Mouse (Mus musculus) hindbrain, postnatal 0 days (tissue): ENCODE results near the gene Trmt61a. TPM values are rescaled to one million over a fixed set of nuclear protein-coding genes. Genes with fewer than 3 reads are reported as not detected.

ENCODE experiments used
- ATAC-seq: fragments of 200-750 bp; cut with Nextera tagmentation; 2 replicates; pipeline ENCODE4 v1.8.0; 2017; ENCODE audit warnings: mild to moderate bottlenecking, moderate TSS enrichment, moderate library complexity
- DNase-seq: peaks from one replicate; pipeline ENCODE4 v3.0.0-alpha.2; 2015; ENCODE audit warnings: low spot score
- H3K27ac ChIP-seq: fragments of 300-500 bp; sonication (generic); 2 replicates; pipeline ENCODE4 v1.5.1; 2014; ENCODE audit warnings: mild to moderate bottlenecking
- H3K27me3 ChIP-seq: fragments of 300-500 bp; sonication (generic); 2 replicates; pipeline ENCODE4 v1.6.1; 2014; ENCODE audit warnings: low read length, mixed read lengths; ENCODE audit not compliant: insufficient read depth
- H3K36me3 ChIP-seq: fragments of 300-500 bp; sonication (generic); 2 replicates; pipeline ENCODE4 v1.6.1; 2014; ENCODE audit warnings: low read length, mixed read lengths; ENCODE audit not compliant: insufficient read depth
- H3K4me1 ChIP-seq: fragments of 300-500 bp; sonication (generic); 2 replicates; pipeline ENCODE4 v1.6.1; 2014; ENCODE audit warnings: antibody characterized with exemption, low read length, mixed read lengths; ENCODE audit not compliant: insufficient read depth
- H3K4me2 ChIP-seq: fragments of 300-500 bp; sonication (generic); 2 replicates; pipeline ENCODE4 v1.6.1; 2014; ENCODE audit warnings: low read depth, mild to moderate bottlenecking, low read length, moderate library complexity, mixed read lengths
- H3K4me3 ChIP-seq: fragments of 300-500 bp; sonication (generic); 2 replicates; pipeline ENCODE4 v1.5.1; 2014; ENCODE audit warnings: low read length
- H3K9ac ChIP-seq: fragments of 300-500 bp; sonication (generic); replicated peaks from 2 replicates; pipeline ENCODE4 v1.6.1; 2014; ENCODE audit warnings: mild to moderate bottlenecking, low read length, moderate library complexity, mixed read lengths
- H3K9me3 ChIP-seq: fragments of 300-500 bp; sonication (generic); 2 replicates; pipeline ENCODE4 v1.6.1; 2016; ENCODE audit warnings: low read length, mixed read lengths
- CTCF ChIP-seq: IDR thresholded peaks from 2 replicates; pipeline ENCODE4 v1.5.1; 2016; ENCODE audit warnings: antibody characterized with exemption, control low read depth, low read depth
- WGBS: fragments of 180-500 bp; shearing (Covaris S2); extraction: QIAGEN DNeasy Blood & Tissue Kit; methylation state at CpG from one replicate; pipeline ENCODE4 v1.1.7; 2014; 5-methylcytosine and 5-hydroxymethylcytosine counted together
- polyA plus RNA-seq: library from polyadenylated mRNA; unstranded; fragments of >200 nt; fragmentation: Nextera tagmentation; extraction: Ambion mirVana; gene quantifications from 2 replicates; pipeline ENCODE4 v1.2.1, GENCODE M21; 2015
- total RNA-seq: library from RNA; depleted of rRNA; stranded (reverse); fragments of >200 nt; gene quantifications from 2 replicates; pipeline ENCODE4 v1.2.3, GENCODE M21; 2014

Trmt61a gene
- total and polyA plus RNA-seq, 2 experiments from 2014 or later, result 9.2 to 29.7 TPM

GRCm38 (mm10) chr12:111672581-111672980 is 5.3 kb upstream of the Trmt61a start:
- TF ChIP-seq CTCF, result no peak
- Histone ChIP-seq H3K9me3 (no peaks in the 10 kb centered on the region), H3K4me1 (peaks cover 23% of the 10 kb centered on the region), H3K36me3 (0 out of 2 replicates have a peak, but pooled peaks cover under 1% of the 10 kb centered on the region), H3K9ac (peak overlapping the region; percentile 97), H3K27ac (peak overlapping the region; percentile 97), H3K27me3 (no peaks in the 10 kb centered on the region), H3K4me2 (peak overlapping the region; percentile 77), H3K4me3 (peak overlapping the region; percentile 85)
- ATAC-seq (no peak), DNase-seq (no peak)
- WGBS, result 11% methylated on average over 12 of the region's 12 CpGs

- no peak for TF ChIP-seq CTCF
- H3K4me3 ChIP-seq, result no peak overlapping the region
- no peak overlapping the region for H3K4me2 ChIP-seq
- no peaks in the 10 kb centered on the region for H3K36me3 ChIP-seq
- no peak for DNase-seq
- 72% methylated on average over 2 of the region's 2 CpGs for WGBS
- no peak overlapping the region for H3K9ac ChIP-seq
- ATAC-seq, result no peak
- no peaks in the 10 kb centered on the region for H3K9me3 ChIP-seq
- H3K4me1 ChIP-seq, result peaks cover 20% of the 10 kb centered on the region
- H3K27ac ChIP-seq, result no peak overlapping the region
- no peaks in the 10 kb centered on the region for H3K27me3 ChIP-seq
Measured at GRCm38 (mm10) chr12:111674850-111675486, 2.9 kb upstream of the Trmt61a start.

- H3K4me1 ChIP-seq, result peaks cover 20% of the 10 kb centered on the region
- DNase-seq (no peak), ATAC-seq (no peak)
- H3K4me3 ChIP-seq, result no peak overlapping the region
- H3K36me3 ChIP-seq, result no peaks in the 10 kb centered on the region
- no peak overlapping the region for H3K4me2 ChIP-seq
- H3K9me3 ChIP-seq, result no peaks in the 10 kb centered on the region
- no peak overlapping the region for H3K27ac ChIP-seq
- H3K9ac ChIP-seq, result no peak overlapping the region
- 87% methylated on average over 6 of the region's 6 CpGs for WGBS
- no peak for TF ChIP-seq CTCF
- H3K27me3 ChIP-seq, result no peaks in the 10 kb centered on the region
Measured at GRCm38 (mm10) chr12:111675797-111676580, 1.9 kb upstream of the Trmt61a start.

- DNase-seq (peak; percentile 42), ATAC-seq (peak; percentile 60)
- H3K36me3 ChIP-seq, result no peaks in the 10 kb centered on the region
- peak overlapping the region; percentile 88 for H3K4me3 ChIP-seq
- H3K9ac ChIP-seq, result peak overlapping the region; percentile 66
- no peaks in the 10 kb centered on the region for H3K27me3 ChIP-seq
- no peak for TF ChIP-seq CTCF
- H3K4me2 ChIP-seq, result peak overlapping the region; percentile 97
- WGBS, result 6% methylated on average over 5 of the region's 5 CpGs
- peak overlapping the region; percentile 93 for H3K27ac ChIP-seq
- peaks cover 18% of the 10 kb centered on the region for H3K4me1 ChIP-seq
- H3K9me3 ChIP-seq, result no peaks in the 10 kb centered on the region
Measured at GRCm38 (mm10) chr12:111677421-111677820, 484 bp upstream of the Trmt61a start.

- peak overlapping the region; percentile 66 for H3K9ac ChIP-seq
- ATAC-seq (no peak), DNase-seq (no peak)
- H3K27ac ChIP-seq, result peak overlapping the region; percentile 93; the same call in 1 of the 2 replicates
- no peaks in the 10 kb centered on the region for H3K9me3 ChIP-seq
- H3K4me3 ChIP-seq, result peak overlapping the region; percentile 88
- no peak for TF ChIP-seq CTCF
- 7% methylated on average over 13 of the region's 13 CpGs for WGBS
- peak overlapping the region; percentile 97 for H3K4me2 ChIP-seq
- peaks cover 12% of the 10 kb centered on the region for H3K4me1 ChIP-seq
- no peaks in the 10 kb centered on the region for H3K27me3 ChIP-seq
- no peaks in the 10 kb centered on the region for H3K36me3 ChIP-seq
Measured at GRCm38 (mm10) chr12:111678670-111678933, 697 bp downstream of the Trmt61a start.

- H3K4me1 ChIP-seq, result peaks cover 12% of the 10 kb centered on the region
Measured at GRCm38 (mm10) chr12:111678997-111679396, 1.1 kb downstream of the Trmt61a start.

GRCm38 (mm10) chr12:111680661-111681060 is 2.8 kb downstream of the Trmt61a start:
- no peaks in the 10 kb centered on the region for H3K36me3 ChIP-seq
- no peak overlapping the region for H3K4me2 ChIP-seq
- ATAC-seq (no peak), DNase-seq (no peak)
- H3K4me3 ChIP-seq, result no peak overlapping the region
- H3K4me1 ChIP-seq, result peaks cover 12% of the 10 kb centered on the region
- H3K9me3 ChIP-seq, result no peaks in the 10 kb centered on the region
- no peak overlapping the region for H3K27ac ChIP-seq
- TF ChIP-seq CTCF, result no peak
- 90% methylated on average over 13 of the region's 13 CpGs for WGBS
- no peaks in the 10 kb centered on the region for H3K27me3 ChIP-seq
- no peak overlapping the region for H3K9ac ChIP-seq

More at GRCm38 (mm10) chr12:111678997-111679396, 1.1 kb downstream of the Trmt61a start:
- no peak for DNase-seq
- H3K36me3 ChIP-seq, result no peaks in the 10 kb centered on the region
- H3K27ac ChIP-seq, result no peak overlapping the region
- ATAC-seq, result no peak
- no peaks in the 10 kb centered on the region for H3K9me3 ChIP-seq
- no peak for TF ChIP-seq CTCF
- peak overlapping the region; percentile 88 for H3K4me3 ChIP-seq
- no peaks in the 10 kb centered on the region for H3K27me3 ChIP-seq
- H3K9ac ChIP-seq, result peak overlapping the region; percentile 66; the same call in 1 of the 2 replicates
- WGBS, result 50% methylated on average over 7 of the region's 7 CpGs
- peak overlapping the region; percentile 97 for H3K4me2 ChIP-seq
